Mouse (Mus musculus) CD8-positive naive resting alpha-beta T cell, adult 2 months (primary cell): Measurements from ENCODE around the gene Patl2.
"Not testable (repeated sequence)": the region's sequence is repeated elsewhere in the genome, so short reads cannot be mapped to it uniquely, and the experiment has no call there.

ENCODE experiments used
- DNase-seq, 2 experiments: peaks; one replicate each; pipeline ENCODE4 v3.0.0; 2022; ENCODE audit warnings: low read depth in 2 of 2, low spot score in 2 of 2

The Patl2 gene

GRCm38 (mm10) chr2:122147508-122148241, 38.3 kb downstream of the Patl2 start, which contains the start of gene B2m:
B2m (plus strand) TSS chr2:122147686.
- DNase-seq = peak; percentile 96 to 97

- no peak for DNase-seq
These were observed 39.3 kb downstream of the Patl2 start for GRCm38 (mm10) chr2:122146687-122147086.

GRCm38 (mm10) chr2:122145756-122146155, 40.2 kb downstream of the Patl2 start:
- DNase-seq = no peak

- no peak for DNase-seq
These were observed 42.9 kb downstream of the Patl2 start for GRCm38 (mm10) chr2:122143111-122143510.

- DNase-seq = no peak
These were observed 44.5 kb downstream of the Patl2 start for GRCm38 (mm10) chr2:122141332-122141967.

- DNase-seq = no peak
These were observed 45.2 kb downstream of the Patl2 start for GRCm38 (mm10) chr2:122140815-122141214.

- DNase-seq = no peak
These were observed 48.0 kb downstream of the Patl2 start for GRCm38 (mm10) chr2:122137839-122138465.

GRCm38 (mm10) chr2:122132618-122133017, 53.4 kb downstream of the Patl2 start:
- DNase-seq = no peak

- no peak for DNase-seq
These were observed 53.9 kb downstream of the Patl2 start for GRCm38 (mm10) chr2:122132078-122132477.

GRCm38 (mm10) chr2:122127635-122128034, 58.4 kb downstream of the Patl2 start:
- DNase-seq = no peak

- DNase-seq = no peak
These were observed 59.1 kb downstream of the Patl2 start for GRCm38 (mm10) chr2:122126765-122127347.

GRCm38 (mm10) chr2:122125680-122126572, 60.1 kb downstream of the Patl2 start:
- peak; percentile 35 to 48 for DNase-seq

GRCm38 (mm10) chr2:122117961-122118958, 67.7 kb downstream of the Patl2 start, which contains the start of gene Spg11:
Spg11 (minus strand) TSS chr2:122118386.
- DNase-seq = peak; percentile 98

GRCm38 (mm10) chr2:122116888-122117287, 69.1 kb downstream of the Patl2 start:
- no peak for DNase-seq

GRCm38 (mm10) chr2:122109714-122110113, 76.3 kb downstream of the Patl2 start:
- DNase-seq = no peak

GRCm38 (mm10) chr2:122108101-122108500, 77.9 kb downstream of the Patl2 start:
- DNase-seq = no peak

GRCm38 (mm10) chr2:122102070-122102469, 83.9 kb downstream of the Patl2 start:
- DNase-seq = peak; percentile 21 to 37

GRCm38 (mm10) chr2:122097686-122098085, 88.3 kb downstream of the Patl2 start:
- DNase-seq = not testable (repeated sequence)

GRCm38 (mm10) chr2:122093844-122094243, 92.1 kb downstream of the Patl2 start:
- DNase-seq = no peak
